Comparison of ENCODE assay signal across 12 mouse cellular contexts in genomic region chr14:30455801-30456595, GRCm38 (mm10). TPM values are rescaled to one million over a fixed set of nuclear protein-coding genes. Genes with fewer than 3 reads are reported as not detected.
DNase-seq lines count a peak whose midpoint lies in the region; ATAC-seq and TF ChIP-seq lines count a peak whose summit lies in the region.
"Had no signal": no experiment of that assay in that cellular context is flagged by ENCODE, and none has a peak within 500 bp of the region (broad histone marks: within the 10 kb centered on the region; RNA-seq: fewer than 3 reads in every experiment).

No protein-coding gene starts in this region.

- H3K4me2 ChIP-seq in kidney, embryonic 15.5 days: peak overlapping the region; percentile 34
- peak overlapping the region; percentile 42 for H3K4me2 ChIP-seq in hindbrain, postnatal 0 days (ENCODE audit: low read depth, low read length)
- H3K4me2 ChIP-seq in neural tube, embryonic 14.5 days (ENCODE audit: low read depth, low read length): peak overlapping the region; percentile 12; the same call in 1 of the 2 replicates

- no peaks in the 10 kb centered on the region for H3K36me3 ChIP-seq in kidney, embryonic 15.5 days
- H3K36me3 ChIP-seq in hindbrain, postnatal 0 days (ENCODE audit: insufficient read depth, low read length): no peaks in the 10 kb centered on the region
- no peaks in the 10 kb centered on the region for H3K36me3 ChIP-seq in neural tube, embryonic 14.5 days (ENCODE audit: control insufficient read depth, insufficient read depth, low read length)

- DNase-seq in adrenal gland, adult 2 months: peak; percentile 10
- no peak for DNase-seq in adrenal gland, postnatal 25 days
- DNase-seq in kidney, adult 11 months: no peak
- DNase-seq in hindbrain, postnatal 0 days (ENCODE audit: low spot score): peak; percentile 8
- no peak for DNase-seq in MN1 (ENCODE audit: low spot score)
- DNase-seq in cerebellum, postnatal 14 days: no peak
- DNase-seq: right cerebral cortex, postnatal 4 days; thymus, postnatal 25 days had no signal

- H3K4me1 ChIP-seq in kidney, embryonic 15.5 days: peaks cover 19% of the 10 kb centered on the region
- no peaks in the 10 kb centered on the region for H3K4me1 ChIP-seq in hindbrain, postnatal 0 days (ENCODE audit: insufficient read depth, low read length)
- no peaks in the 10 kb centered on the region for H3K4me1 ChIP-seq in neural tube, embryonic 14.5 days (ENCODE audit: control insufficient read depth, insufficient read depth, low read length)

- WGBS in kidney, embryonic 15.5 days: 20% methylated on average over 12 of the region's 13 CpGs
- 17% methylated on average over 12 of the region's 13 CpGs for WGBS in hindbrain, postnatal 0 days
- WGBS in neural tube, embryonic 14.5 days: 21% methylated on average over 13 of the region's 13 CpGs

- no peak for TF ChIP-seq CTCF in hindbrain, postnatal 0 days (IDR thresholded peaks at IDR 0.05; ENCODE audit: low read depth)

- H3K27me3 ChIP-seq in kidney, embryonic 15.5 days: peaks cover 8% of the 10 kb centered on the region; the same call in 1 of the 2 replicates
- H3K27me3 ChIP-seq in hindbrain, postnatal 0 days (ENCODE audit: insufficient read depth, low read length): no peaks in the 10 kb centered on the region
- H3K27me3 ChIP-seq in neural tube, embryonic 14.5 days (ENCODE audit: control insufficient read depth, insufficient read depth, low read length): no peaks in the 10 kb centered on the region

- H3K27ac ChIP-seq in kidney, embryonic 15.5 days: no peak overlapping the region
- no peak overlapping the region for H3K27ac ChIP-seq in hindbrain, postnatal 0 days
- H3K27ac ChIP-seq in neural tube, embryonic 14.5 days (ENCODE audit: low read depth, low read length): no peak overlapping the region

- no peak overlapping the region for H3K4me3 ChIP-seq in kidney, embryonic 15.5 days (replicated peaks)
- no peak overlapping the region; the same call in 1 of the 2 replicates for H3K4me3 ChIP-seq in hindbrain, postnatal 0 days (ENCODE audit: low read length)
- H3K4me3 ChIP-seq in neural tube, embryonic 14.5 days (ENCODE audit: low read depth, low read length): no peak overlapping the region
- H3K4me3 ChIP-seq: erythroblast, embryonic 14.5 days had no signal

- H3K9me3 ChIP-seq in kidney, embryonic 15.5 days (replicated peaks): no peaks in the 10 kb centered on the region
- no peaks in the 10 kb centered on the region for H3K9me3 ChIP-seq in hindbrain, postnatal 0 days (ENCODE audit: low read length)
- no peaks in the 10 kb centered on the region for H3K9me3 ChIP-seq in neural tube, embryonic 14.5 days (ENCODE audit: control insufficient read depth, low read length)

- no peak overlapping the region for H3K9ac ChIP-seq in kidney, embryonic 15.5 days
- H3K9ac ChIP-seq in hindbrain, postnatal 0 days (replicated peaks; ENCODE audit: low read length): 0 out of 2 replicates have a peak overlapping the region, but pooled peaks have one; percentile 9
- no peak overlapping the region for H3K9ac ChIP-seq in neural tube, embryonic 14.5 days (replicated peaks; ENCODE audit: low read depth, low read length)

- no peak for ATAC-seq in kidney, embryonic 15.5 days (replicated peaks; ENCODE audit: low FRiP score)
- no peak for ATAC-seq in hindbrain, postnatal 0 days
- no peak for ATAC-seq in neural tube, embryonic 14.5 days (ENCODE audit: low read depth)
- ATAC-seq: Patski had no signal

RNA-seq across cellular contexts. Expression of gene Dcp1a, which starts 23.3 kb away (rescaled TPM):
- total RNA-seq in adrenal gland, adult 2 months (2021): 10 to 100 TPM; 20.6 to 30.1 TPM
- polyA plus RNA-seq in adrenal gland, adult 2 months (2012; rRNA removed): 33.1 and 39.0 TPM in 2 replicates
- total RNA-seq in adrenal gland, postnatal 25 days (2021): 30.3 TPM in 2 replicates
- 26.9 and 30.0 TPM in 2 replicates for polyA plus RNA-seq in kidney, embryonic 15.5 days (2015; fragmentation: Nextera tagmentation; extraction: Ambion mirVana)
- 23.5 and 23.6 TPM in 2 replicates for total RNA-seq in hindbrain, postnatal 0 days (2014; rRNA removed)
- 9.9 and 10.9 TPM in 2 replicates for polyA plus RNA-seq in hindbrain, postnatal 0 days (2015; fragmentation: Nextera tagmentation; extraction: Ambion mirVana)
- polyA plus RNA-seq in neural tube, embryonic 14.5 days (2014; fragmentation: Nextera tagmentation; extraction: Ambion mirVana): 19.5 and 22.1 TPM in 2 replicates

RNA-seq across cellular contexts. Expression of gene Cacna1d, which starts 35.3 kb away (rescaled TPM):
- 10 to 100 TPM; 10.7 to 12.7 TPM for total RNA-seq in adrenal gland, adult 2 months (2021)
- 8.0 and 8.4 TPM in 2 replicates for polyA plus RNA-seq in adrenal gland, adult 2 months (2012; rRNA removed)
- 13.5 and 17.1 TPM in 2 replicates for total RNA-seq in adrenal gland, postnatal 25 days (2021)
- polyA plus RNA-seq in kidney, embryonic 15.5 days (2015; fragmentation: Nextera tagmentation; extraction: Ambion mirVana): 3.2 and 3.3 TPM in 2 replicates
- total RNA-seq in hindbrain, postnatal 0 days (2014; rRNA removed): 22.0 and 27.6 TPM in 2 replicates
- 6.1 and 6.9 TPM in 2 replicates for polyA plus RNA-seq in hindbrain, postnatal 0 days (2015; fragmentation: Nextera tagmentation; extraction: Ambion mirVana)
- 14.8 and 23.9 TPM in 2 replicates for polyA plus RNA-seq in neural tube, embryonic 14.5 days (2014; fragmentation: Nextera tagmentation; extraction: Ambion mirVana)
- polyA plus RNA-seq: erythroblast, embryonic 14.5 days had no signal

Comparison
In these comparisons a context has a peak if more than half of its experiments do, and no peak if none do; other contexts are left out.
1. DNase-seq: peak in adrenal gland, adult 2 months (single experiment) and hindbrain, postnatal 0 days (single experiment); none in adrenal gland, postnatal 25 days (single experiment), kidney, adult 11 months (single experiment), MN1 (single experiment) and cerebellum, postnatal 14 days (0 of 2).
2. Peak in every context shown above with its lines, with median percentiles within 50 percentile points of each other: H3K4me2 ChIP-seq.